Mouse (Mus musculus): ENCODE results near the gene Crhr2. TPM values are rescaled to one million over a fixed set of nuclear protein-coding genes. Genes with fewer than 3 reads are reported as not detected.

Crhr2 gene
- 1 to 10 TPM; 3.2 to 4.9 TPM for total RNA-seq (2021)

- DNase-seq (ENCODE audit: extremely low spot score in 1 of 2, low spot score in 1 of 2) = no peak
These were observed at the start of gene Crhr2 for GRCm38 (mm10) chr6:55132794-55133193. Crhr2 (minus strand) TSS chr6:55133016.

- DNase-seq (ENCODE audit: extremely low spot score in 1 of 2, low spot score in 1 of 2) = no peak
These were observed 46.7 kb upstream of the Crhr2 start for GRCm38 (mm10) chr6:55179560-55179959.

- DNase-seq (ENCODE audit: extremely low spot score in 1 of 2, low spot score in 1 of 2) = peak in 1 of 2 experiments; percentile 59
These were observed 44.4 kb upstream of the Crhr2 start for GRCm38 (mm10) chr6:55177060-55177732.

- DNase-seq (ENCODE audit: extremely low spot score in 1 of 2, low spot score in 1 of 2) = no peak
These were observed 43.1 kb upstream of the Crhr2 start for GRCm38 (mm10) chr6:55175892-55176291.

- DNase-seq (ENCODE audit: extremely low spot score in 1 of 2, low spot score in 1 of 2) = no peak
These were observed 42.6 kb upstream of the Crhr2 start for GRCm38 (mm10) chr6:55175456-55175855.

- DNase-seq (ENCODE audit: extremely low spot score in 1 of 2, low spot score in 1 of 2) = no peak
These were observed 41.9 kb upstream of the Crhr2 start, which contains the start of gene Inmt for GRCm38 (mm10) chr6:55174741-55175181. Inmt (minus strand) TSS chr6:55175043.

GRCm38 (mm10) chr6:55173941-55174349 is 41.1 kb upstream of the Crhr2 start:
- no peak for DNase-seq (ENCODE audit: extremely low spot score in 1 of 2, low spot score in 1 of 2)

- no peak for DNase-seq (ENCODE audit: extremely low spot score in 1 of 2, low spot score in 1 of 2)
These were observed 40.4 kb upstream of the Crhr2 start for GRCm38 (mm10) chr6:55173171-55173570.

GRCm38 (mm10) chr6:55171638-55172037 is 38.8 kb upstream of the Crhr2 start:
- peak in 1 of 2 experiments; percentile 17 for DNase-seq (ENCODE audit: extremely low spot score in 1 of 2, low spot score in 1 of 2)

- no peak for DNase-seq (ENCODE audit: extremely low spot score in 1 of 2, low spot score in 1 of 2)
These were observed 37.0 kb upstream of the Crhr2 start for GRCm38 (mm10) chr6:55169818-55170217.

GRCm38 (mm10) chr6:55166777-55167463 is 34.1 kb upstream of the Crhr2 start:
- DNase-seq (ENCODE audit: extremely low spot score in 1 of 2, low spot score in 1 of 2) = peak; percentile 52 to 76

- DNase-seq (ENCODE audit: extremely low spot score in 1 of 2, low spot score in 1 of 2) = no peak
These were observed 30.3 kb upstream of the Crhr2 start for GRCm38 (mm10) chr6:55163046-55163584.

GRCm38 (mm10) chr6:55161311-55161761 is 28.5 kb upstream of the Crhr2 start:
- peak; percentile 37 to 56 for DNase-seq (ENCODE audit: extremely low spot score in 1 of 2, low spot score in 1 of 2)

- no peak for DNase-seq (ENCODE audit: extremely low spot score in 1 of 2, low spot score in 1 of 2)
These were observed 26.4 kb upstream of the Crhr2 start for GRCm38 (mm10) chr6:55159256-55159655.

- DNase-seq (ENCODE audit: extremely low spot score in 1 of 2, low spot score in 1 of 2) = no peak
These were observed 19.4 kb upstream of the Crhr2 start for GRCm38 (mm10) chr6:55152226-55152625.

- no peak for DNase-seq (ENCODE audit: extremely low spot score in 1 of 2, low spot score in 1 of 2)
These were observed 13.3 kb upstream of the Crhr2 start for GRCm38 (mm10) chr6:55146138-55146537.

GRCm38 (mm10) chr6:55145285-55145684 is 12.5 kb upstream of the Crhr2 start:
- no peak for DNase-seq (ENCODE audit: extremely low spot score in 1 of 2, low spot score in 1 of 2)

GRCm38 (mm10) chr6:55138343-55138742 is 5.5 kb upstream of the Crhr2 start:
- no peak for DNase-seq (ENCODE audit: extremely low spot score in 1 of 2, low spot score in 1 of 2)

- no peak for DNase-seq (ENCODE audit: extremely low spot score in 1 of 2, low spot score in 1 of 2)
These were observed 609 bp upstream of the Crhr2 start for GRCm38 (mm10) chr6:55133425-55133824.

GRCm38 (mm10) chr6:55131301-55131700 is 1.5 kb downstream of the Crhr2 start:
- no peak for DNase-seq (ENCODE audit: extremely low spot score in 1 of 2, low spot score in 1 of 2)

- no peak for DNase-seq (ENCODE audit: extremely low spot score in 1 of 2, low spot score in 1 of 2)
These were observed 2.2 kb downstream of the Crhr2 start for GRCm38 (mm10) chr6:55130631-55131030.
